Mouse (Mus musculus): ENCODE measurements at regions not wholly inside any gene's neighbourhood (a gene's known extent, or its start where the extent isn't known, plus 50 kb on each side); places are given as distances from the start of the nearest gene placed in this dataset.

- no peaks in the 10 kb centered on the region for H3K9me3 ChIP-seq (ENCODE audit: control insufficient read depth, low read length)
- 16% methylated on average over 3 of the region's 3 CpGs for WGBS
Observed at GRCm38 (mm10) chr6:121524613-121524970, 51.1 kb upstream of the Iqsec3 start.

GRCm38 (mm10) chr6:121523882-121524612 is 50.6 kb upstream of the Iqsec3 start:
- Histone ChIP-seq H3K4me1 (ENCODE audit: control insufficient read depth, insufficient read depth, low read length) (no peaks in the 10 kb centered on the region), H3K9me3 (ENCODE audit: control insufficient read depth, low read length) (no peaks in the 10 kb centered on the region), H3K27me3 (ENCODE audit: control insufficient read depth, insufficient read depth, low read length) (no peaks in the 10 kb centered on the region), H3K36me3 (ENCODE audit: control insufficient read depth, insufficient read depth, low read length) (no peaks in the 10 kb centered on the region), H3K4me2 (replicated peaks; ENCODE audit: low read depth, low read length) (no peak overlapping the region), H3K4me3 (ENCODE audit: low read length) (no peak overlapping the region), H3K9ac (ENCODE audit: low read depth, low read length) (no peak overlapping the region), H3K27ac (ENCODE audit: low read depth, low read length) (no peak overlapping the region)
- no peak for ATAC-seq (ENCODE audit: low FRiP score, low TSS enrichment)
- 81% methylated on average over 11 of the region's 11 CpGs for WGBS

More at GRCm38 (mm10) chr6:121524613-121524970, 51.1 kb upstream of the Iqsec3 start:
- H3K36me3 ChIP-seq (ENCODE audit: control insufficient read depth, insufficient read depth, low read length), result no peaks in the 10 kb centered on the region
- no peak overlapping the region for H3K27ac ChIP-seq (ENCODE audit: low read depth, low read length)
- H3K27me3 ChIP-seq (ENCODE audit: control insufficient read depth, insufficient read depth, low read length), result no peaks in the 10 kb centered on the region
- H3K9ac ChIP-seq (ENCODE audit: low read depth, low read length), result no peak overlapping the region
- H3K4me1 ChIP-seq (ENCODE audit: control insufficient read depth, insufficient read depth, low read length), result no peaks in the 10 kb centered on the region
- no peak overlapping the region for H3K4me2 ChIP-seq (replicated peaks; ENCODE audit: low read depth, low read length)
- ATAC-seq (ENCODE audit: low FRiP score, low TSS enrichment), result no peak
- no peak overlapping the region for H3K4me3 ChIP-seq (ENCODE audit: low read length)
